Mouse (Mus musculus): ENCODE results near the gene Cux2.

Cux2 gene

GRCm38 (mm10) chr5:121959688-121960087, 90.2 kb downstream of the Cux2 start:
- no peak for DNase-seq

DNA sequence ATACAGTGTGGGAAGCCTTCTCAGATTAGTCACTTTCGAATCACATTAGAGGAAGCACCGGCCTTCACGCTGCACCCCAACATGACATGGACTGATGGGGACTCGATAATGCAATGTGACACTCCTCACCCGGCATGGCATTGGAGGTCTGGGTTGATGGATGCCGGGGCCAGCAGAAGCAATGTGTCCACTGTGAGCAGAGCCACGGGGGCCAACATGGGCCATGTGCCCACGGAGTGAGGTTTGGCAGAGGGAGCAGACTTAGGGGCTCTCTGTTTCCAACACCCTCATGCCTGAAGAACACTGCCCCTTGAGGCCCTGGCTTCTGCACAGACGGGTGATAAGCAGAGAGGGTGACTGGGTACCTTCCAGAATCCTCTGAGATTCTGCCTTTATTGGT, 91.4 kb downstream of the Cux2 start:
- no peak for DNase-seq

- no peak for DNase-seq
These were observed 94.1 kb downstream of the Cux2 start for GRCm38 (mm10) chr5:121955806-121956205.

DNA sequence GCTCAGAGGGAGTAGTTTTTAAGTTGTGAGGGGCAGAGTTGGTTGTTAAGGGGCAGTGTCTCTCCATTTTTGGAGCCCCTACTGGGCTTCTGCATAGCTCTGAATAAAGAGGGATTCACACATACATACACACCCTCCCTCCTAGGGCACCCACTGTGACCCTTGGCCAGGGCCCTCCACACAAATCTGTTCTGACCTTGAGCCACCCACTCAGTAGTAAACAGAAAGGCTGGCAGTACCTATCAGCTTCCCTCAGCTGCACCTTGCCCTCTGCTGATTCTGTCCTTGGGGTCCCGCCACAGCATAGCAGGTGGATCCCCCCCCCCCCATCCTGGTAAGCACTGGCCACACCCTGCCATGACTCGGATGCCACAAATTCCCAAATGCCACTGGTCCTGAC, 99.7 kb downstream of the Cux2 start:
- no peak for DNase-seq

DNA sequence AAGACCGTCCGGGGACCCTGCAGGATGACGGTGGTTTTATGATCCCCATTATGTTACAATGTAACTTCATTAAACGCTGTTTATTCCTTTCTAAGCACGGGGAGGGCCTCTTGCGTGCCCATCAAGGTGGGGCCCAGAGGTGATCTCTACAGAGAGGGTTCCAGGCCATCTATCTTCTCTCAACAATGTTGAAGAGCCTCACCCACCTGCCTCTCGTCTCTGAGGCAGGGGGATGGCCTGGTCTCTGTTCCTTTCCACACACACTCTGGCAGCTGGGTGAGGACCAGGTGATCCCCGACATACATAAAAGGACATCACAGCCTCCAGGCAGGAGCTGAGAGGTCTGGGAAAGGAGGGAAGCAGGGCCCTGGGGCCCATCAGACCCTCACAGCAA, 100.9 kb downstream of the Cux2 start:
- no peak for DNase-seq

DNA sequence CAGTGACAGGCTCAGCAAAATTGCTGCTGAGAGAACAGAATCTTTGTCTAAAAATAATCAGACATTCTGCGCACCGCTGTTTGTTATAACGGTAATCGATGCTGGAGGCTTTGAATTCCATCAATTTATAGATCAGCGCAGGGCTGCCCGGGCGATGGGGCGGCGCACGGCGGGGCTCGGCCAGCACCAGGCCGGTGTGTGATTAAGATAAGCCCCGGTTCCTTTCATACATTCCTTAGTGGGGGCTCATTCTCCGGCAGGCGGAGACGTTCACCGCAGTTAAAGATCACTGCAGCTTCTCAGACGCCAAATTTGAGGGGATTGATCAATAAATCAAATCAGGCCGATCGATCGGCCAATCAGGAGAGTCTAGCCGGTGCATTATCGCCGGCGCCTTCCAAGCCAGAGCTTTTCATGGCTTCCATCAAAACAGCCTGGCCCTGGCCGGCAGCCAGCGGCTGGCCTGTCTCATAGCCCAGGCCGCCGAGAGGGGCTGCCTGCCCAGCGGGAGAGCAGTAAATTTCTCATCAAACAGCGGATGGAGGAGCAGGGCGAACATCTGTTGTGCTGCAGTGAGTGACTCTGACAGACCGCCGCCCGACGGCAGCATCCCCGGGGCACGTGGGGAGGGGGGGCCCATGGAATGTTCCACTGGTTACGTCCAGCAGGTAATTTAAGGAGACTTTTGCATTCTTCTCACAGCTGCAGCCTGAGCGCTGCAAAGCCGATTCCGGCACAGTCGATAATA, 101.4 kb downstream of the Cux2 start:
- peak; percentile 91 for DNase-seq

- DNase-seq = no peak
These were observed 103.2 kb downstream of the Cux2 start for GRCm38 (mm10) chr5:121946657-121947245.

DNA sequence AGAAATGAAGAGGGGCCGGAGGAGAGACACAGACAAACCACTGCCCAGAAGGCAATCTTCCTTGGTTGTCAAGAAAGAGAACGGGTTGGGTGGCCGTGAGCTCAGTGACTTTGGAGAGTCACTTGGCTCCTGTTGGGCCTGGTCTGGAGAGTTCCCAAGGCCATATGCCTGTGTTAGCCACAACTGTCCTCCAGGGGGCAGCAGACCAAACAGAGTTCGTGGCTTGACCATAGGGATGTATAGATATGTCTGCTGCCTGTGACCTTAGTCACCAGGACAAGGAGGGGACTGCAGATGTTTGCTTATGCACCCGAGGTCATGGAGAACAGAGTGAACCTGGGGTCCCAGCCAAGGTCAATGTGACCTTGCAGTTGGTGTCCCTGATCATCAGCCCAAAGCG, 104.1 kb downstream of the Cux2 start:
- peak; percentile 84 for DNase-seq

DNA sequence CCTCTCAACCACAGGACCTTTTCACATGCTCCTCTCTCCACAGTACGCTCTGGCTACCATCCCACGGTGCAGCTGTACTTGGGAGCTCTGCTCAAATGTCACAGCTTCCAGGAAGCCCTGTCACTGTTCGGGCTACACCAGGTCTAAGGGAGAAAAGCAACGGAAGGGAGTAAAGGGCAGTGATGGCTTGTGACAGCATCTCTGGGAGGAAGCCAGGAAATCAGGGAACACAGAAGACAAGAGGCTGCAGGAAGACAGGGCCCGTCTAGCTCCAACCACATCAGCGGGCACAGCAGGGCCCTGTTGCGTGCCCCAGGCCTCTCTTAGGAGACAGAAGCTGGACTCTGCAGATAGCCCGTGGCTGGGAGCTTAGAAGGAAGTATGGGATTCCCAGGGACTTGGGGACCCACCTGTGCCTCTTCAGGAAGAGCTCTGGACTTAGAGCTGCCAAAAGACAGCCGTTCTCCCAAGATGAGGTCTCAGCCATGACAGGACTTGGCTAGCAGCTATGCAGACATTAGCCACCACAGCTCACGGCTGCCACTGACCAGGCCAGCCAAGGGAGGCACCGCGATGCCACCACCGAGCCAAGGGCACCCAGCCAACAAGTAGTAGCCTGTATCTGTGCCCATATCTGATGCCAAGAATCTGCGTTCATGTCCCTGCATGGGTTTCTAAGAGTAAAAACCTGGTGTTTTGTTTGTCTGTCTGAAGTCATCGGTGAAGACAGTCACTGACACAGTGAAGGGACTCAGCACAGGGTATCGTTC, 105.7 kb downstream of the Cux2 start:
- DNase-seq = no peak

GRCm38 (mm10) chr5:121943472-121943871, 106.4 kb downstream of the Cux2 start:
- no peak for DNase-seq

DNA sequence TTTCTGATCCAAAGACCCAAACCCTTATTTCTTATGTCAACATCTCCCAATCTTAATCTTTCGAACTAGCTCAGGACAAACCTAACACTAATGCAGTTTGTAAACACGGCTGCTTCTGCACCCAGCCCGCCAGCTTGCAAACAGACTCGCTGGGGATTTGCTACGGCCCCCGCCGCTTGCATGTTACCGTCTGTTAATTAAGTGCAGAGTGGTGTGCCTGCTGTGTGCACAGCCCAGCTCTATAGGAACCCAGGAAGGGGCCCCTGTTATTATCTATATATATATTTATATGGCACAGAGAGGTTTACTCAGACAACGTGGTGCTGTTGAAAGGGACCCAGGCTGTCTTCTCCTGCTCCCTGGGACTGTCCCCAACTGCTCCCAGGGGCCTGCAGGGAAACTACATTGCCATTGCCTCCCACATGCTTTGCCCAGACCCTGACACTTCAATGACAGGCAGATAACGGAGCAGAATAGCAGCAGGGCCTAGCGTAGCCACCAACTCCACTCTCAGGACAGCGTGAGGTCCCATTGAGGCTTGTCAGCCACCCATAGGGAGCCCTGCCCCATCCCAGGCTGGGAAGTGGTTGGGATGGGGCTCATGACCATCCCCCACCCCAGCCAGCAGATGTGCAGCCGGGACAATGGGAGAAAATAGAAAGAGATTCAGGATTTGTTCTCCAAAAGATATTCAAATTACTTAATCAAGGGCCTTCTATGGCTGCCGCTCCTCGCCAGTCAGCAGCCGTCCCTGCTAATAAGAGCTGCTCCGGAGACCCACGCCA, 111.6 kb downstream of the Cux2 start:
- no peak for DNase-seq

DNA sequence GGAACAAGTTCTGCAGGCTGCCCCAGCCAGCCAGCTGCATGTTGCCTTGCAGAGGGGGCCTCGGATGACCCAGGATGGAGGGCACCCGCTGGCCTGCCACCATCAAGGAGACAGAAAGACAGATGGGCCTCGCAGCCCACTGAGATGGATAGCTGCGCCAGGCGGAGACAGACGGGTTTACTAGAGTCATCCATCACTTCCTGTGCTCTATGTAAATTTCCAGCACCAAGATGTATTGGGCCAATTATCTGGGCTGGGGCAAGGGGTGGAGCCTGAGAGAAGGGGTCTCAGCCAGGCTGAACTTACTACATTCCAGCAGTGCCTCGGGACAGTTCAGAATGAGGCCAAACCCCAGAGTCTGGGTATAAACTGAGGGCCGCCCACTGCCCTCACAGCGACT, 119.6 kb downstream of the Cux2 start:
- DNase-seq = peak; percentile 64

DNA sequence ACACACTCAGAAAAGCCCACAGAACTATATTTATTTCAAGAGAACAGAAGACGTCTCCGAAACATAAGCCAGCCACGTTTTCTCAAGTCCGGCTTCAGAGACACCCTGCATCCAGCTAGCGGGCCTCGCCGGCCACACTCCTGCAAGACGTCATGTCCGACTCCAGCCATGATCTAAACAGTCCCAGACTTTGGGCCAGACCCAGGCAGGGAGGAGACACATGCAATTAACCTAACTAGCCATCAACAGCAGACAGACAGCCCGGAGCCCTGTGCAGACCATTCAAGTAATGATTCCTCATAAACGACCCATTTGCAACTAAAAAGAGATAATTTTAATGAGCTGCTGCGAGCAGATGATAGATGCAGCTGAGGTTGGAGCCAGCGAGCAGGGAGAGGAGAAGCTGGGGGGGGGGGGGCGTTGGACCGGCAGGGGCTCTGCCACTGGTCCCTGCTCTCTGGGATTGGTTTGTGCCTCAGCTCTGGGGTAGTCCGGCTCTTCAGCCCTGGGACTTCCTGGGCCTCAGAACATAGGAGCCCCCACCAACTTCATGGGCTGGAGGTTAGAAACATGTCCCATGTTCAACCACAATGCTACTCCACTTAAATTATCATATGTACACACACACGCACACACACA, 121.4 kb downstream of the Cux2 start:
- peak; percentile 53 for DNase-seq

DNA sequence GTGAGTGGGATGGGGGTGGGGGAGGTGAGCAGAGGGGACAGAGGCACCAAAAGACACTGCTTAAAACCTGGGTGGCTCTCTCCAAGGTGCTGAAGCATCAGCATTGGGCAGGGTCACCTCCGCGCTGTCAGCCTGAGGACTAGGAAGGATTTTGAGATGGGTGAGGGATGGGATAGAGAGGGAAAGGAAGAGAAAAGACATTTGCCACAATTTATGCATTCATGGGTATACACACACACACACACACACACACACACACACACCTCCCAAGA, 123.4 kb downstream of the Cux2 start:
- peak; percentile 79 for DNase-seq

DNA sequence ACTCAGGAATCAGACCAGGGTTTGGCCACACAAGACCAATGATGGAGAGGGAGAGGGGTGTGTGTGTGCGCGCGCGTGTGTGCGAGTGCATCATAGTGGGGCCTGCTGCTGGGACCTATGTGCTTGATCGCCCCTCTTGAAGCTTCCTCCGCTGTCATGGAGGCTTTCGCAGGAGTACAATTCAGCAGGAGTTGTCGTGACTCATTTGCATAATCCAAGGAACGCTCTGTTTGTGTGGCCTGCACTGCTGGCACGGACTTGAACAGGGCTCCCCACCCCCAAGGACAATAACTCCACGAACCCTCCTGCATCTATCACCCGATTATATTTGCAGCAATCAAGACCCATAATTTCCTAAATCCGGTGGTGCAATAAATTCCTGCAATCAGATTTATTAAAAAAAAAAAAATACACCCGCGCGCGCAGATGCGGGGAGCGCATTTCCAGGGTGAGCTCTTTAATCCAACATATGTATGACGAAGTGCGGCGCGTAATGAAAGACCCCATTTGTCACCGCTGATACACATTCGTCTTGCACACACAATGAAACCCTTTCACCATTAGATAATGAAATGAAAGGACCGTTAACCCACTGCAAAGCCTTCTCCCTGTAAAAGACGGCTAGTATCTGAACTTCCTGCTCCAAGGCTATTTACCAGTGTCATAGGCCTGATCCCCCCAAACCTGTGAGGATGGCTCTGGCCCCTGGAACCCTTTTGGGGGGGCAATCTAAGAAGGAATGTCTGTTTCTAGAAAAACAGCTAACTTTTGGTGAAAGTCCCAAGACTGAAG, 124.0 kb downstream of the Cux2 start:
- no peak for DNase-seq

- peak; percentile 51 for DNase-seq
These were observed 124.6 kb downstream of the Cux2 start for GRCm38 (mm10) chr5:121925291-121925690.

- no peak for DNase-seq
These were observed 125.5 kb downstream of the Cux2 start for GRCm38 (mm10) chr5:121924423-121924822.

DNA sequence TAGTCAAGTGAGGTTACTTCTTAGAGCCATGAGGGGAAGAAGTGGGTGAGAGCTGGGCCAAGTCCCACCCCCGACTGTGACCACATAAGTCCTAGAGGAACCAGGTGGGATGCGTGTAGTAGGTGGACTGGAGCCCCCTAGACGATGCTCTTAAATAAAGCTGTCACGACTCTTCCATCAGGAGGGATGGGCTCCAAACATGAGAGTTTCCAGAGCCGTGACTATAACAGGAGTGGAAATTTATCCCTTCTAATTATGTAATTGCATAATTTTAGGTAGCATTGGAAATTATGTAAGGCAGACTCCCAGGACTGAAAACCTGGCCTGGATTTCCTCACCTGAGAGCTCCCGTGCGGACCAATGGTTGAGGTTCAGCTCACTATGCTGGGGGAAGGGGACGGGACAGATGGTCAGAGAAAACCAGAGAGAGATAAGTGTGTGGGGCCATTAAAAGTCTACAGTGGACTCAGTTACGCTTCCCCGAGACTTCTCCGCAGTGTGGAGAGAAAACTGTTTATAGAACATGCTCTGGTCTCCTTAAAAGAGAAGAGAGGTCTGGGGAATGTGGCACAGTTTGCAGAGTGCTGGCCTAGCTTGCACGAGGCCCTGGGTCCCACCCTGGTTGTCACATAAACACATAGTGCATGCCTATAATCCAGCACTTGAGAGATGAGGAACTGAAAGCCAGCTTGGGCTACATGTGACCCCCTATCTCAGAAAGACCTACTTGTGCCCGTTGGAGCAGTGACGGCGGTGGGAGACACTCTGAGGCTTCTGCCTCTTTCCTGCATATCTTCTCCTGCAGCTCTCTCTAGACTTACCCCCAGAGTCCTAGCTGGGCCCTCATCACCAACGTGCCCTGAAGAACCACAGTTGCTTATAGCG, 126.7 kb downstream of the Cux2 start:
- DNase-seq = no peak

DNA sequence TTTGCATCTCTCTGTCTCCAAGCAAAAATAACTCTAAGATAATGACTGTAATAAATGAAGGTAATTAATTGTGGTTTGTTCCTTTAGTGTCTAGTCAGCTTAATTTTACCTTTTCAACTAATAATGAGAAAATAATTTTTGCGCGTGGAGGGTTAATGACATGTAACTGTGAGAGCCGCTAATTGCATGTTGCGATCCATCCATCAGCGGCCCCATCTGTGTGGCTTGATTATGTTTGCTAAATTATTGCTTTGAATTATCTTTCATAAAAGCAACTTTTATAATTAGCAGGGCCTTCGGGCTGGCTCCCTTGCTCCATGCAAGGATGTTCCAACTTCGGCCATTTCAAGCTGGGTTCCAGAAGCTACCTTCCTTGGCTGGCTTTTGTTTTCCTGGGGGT, 130.7 kb downstream of the Cux2 start:
- no peak for DNase-seq

DNA sequence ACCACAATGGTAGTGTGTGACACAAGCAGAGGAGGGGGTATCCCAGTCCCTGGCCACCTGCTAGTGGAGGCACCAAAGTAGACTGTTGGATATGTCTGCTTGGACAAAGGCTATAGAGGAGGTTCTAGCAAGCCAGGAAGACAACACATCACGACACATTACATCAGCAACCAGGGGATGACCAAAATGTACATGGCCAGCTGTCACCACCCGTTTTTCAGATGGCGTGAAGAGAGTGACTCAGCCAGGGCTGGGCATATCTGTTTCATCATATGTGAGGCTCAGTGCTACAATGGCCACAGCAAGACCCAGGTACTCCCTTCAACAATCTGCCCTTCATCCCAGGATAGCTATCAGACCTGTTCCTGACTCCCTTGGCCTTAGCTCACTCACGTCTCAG, 133.1 kb downstream of the Cux2 start:
- DNase-seq = no peak

DNA sequence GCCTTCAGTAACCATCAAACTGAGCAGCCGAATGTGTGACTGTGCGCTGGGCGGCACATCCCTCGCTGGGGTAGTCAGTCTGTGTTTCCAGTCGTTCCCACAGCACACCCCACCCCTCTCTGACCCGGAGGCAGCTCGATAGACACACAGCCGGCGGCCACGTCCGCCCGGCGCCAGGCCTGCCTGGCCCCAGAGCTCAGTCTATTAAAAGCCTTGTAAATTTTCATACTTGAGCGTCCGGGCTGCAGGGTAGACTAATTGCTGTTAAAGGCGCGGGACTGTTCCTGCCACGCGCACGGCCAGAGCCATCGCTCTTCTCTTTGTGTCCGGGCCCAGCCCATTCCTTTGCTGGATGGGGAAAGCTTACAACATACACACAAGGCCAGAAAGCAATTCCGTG, 135.9 kb downstream of the Cux2 start:
- peak; percentile 64 for DNase-seq

Measured in embryo, embryonic 11 days (tissue).